Comparison of ENCODE assay signal across 12 mouse cellular contexts in the genomic region with DNA sequence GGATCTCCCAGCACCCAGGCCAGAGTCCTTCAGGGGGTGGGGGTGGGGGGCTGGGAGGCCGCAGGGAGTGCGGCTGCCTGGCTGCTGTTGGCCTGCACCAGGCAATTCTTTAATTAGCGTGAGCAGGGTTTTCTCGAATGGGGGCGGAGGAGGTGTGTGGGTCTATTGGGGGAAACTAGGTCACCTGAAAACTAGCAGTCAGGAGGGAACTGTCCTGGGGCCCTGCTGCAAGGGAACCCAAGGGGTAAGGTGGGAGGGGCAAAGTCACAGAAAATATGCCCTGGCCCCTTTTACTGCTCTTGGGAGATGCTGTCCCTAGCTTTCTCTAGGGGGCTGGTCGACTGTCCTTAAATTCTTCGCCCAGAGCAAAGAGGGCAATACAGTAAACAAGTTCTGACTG. TPM values are rescaled to one million over a fixed set of nuclear protein-coding genes. Genes with fewer than 3 reads are reported as not detected.
A peak's percentile ranks its signal among the peaks of the same experiment; 100 is the strongest.
DNase-seq lines count a peak whose midpoint lies in the region; ATAC-seq and TF ChIP-seq lines count a peak whose summit lies in the region.
"Had no signal": no experiment of that assay in that cellular context is flagged by ENCODE, and none has a peak within 500 bp of the region (broad histone marks: within the 10 kb centered on the region; RNA-seq: fewer than 3 reads in every experiment).

No protein-coding gene starts in this region.

- H3K4me2 ChIP-seq in hindbrain, embryonic 12.5 days (replicated peaks): no peak overlapping the region
- H3K4me2 ChIP-seq in hindbrain, embryonic 14.5 days (replicated peaks): no peak overlapping the region
- H3K4me2 ChIP-seq: midbrain, embryonic 12.5 days had no signal

- H3K36me3 ChIP-seq in hindbrain, embryonic 12.5 days: no peaks in the 10 kb centered on the region
- no peaks in the 10 kb centered on the region for H3K36me3 ChIP-seq in hindbrain, embryonic 14.5 days (replicated peaks; ENCODE audit: control insufficient read depth, insufficient read depth)
- no peaks in the 10 kb centered on the region; the same call in 1 of the 2 replicates for H3K36me3 ChIP-seq in spleen, adult 2 months (ENCODE audit: control insufficient read depth, insufficient read depth, low read length)
- H3K36me3 ChIP-seq: midbrain, embryonic 12.5 days had no signal

- H3K9ac ChIP-seq in hindbrain, embryonic 12.5 days: 0 out of 2 replicates have a peak overlapping the region, but pooled peaks have one; percentile 18
- no peak overlapping the region for H3K9ac ChIP-seq in hindbrain, embryonic 14.5 days
- H3K9ac ChIP-seq: midbrain, embryonic 12.5 days had no signal

- TF ChIP-seq CTCF in spleen, adult 2 months (IDR thresholded peaks at IDR 0.05; ENCODE audit: extremely low read depth, insufficient read depth, insufficient read length, insufficient replicate concordance): no peak
- no peak for TF ChIP-seq CTCF in olfactory bulb, adult 2 months (IDR thresholded peaks at IDR 0.05; ENCODE audit: insufficient read depth, low read depth, low read length)

- H3K27ac ChIP-seq in hindbrain, embryonic 12.5 days: no peak overlapping the region
- H3K27ac ChIP-seq in hindbrain, embryonic 14.5 days: no peak overlapping the region
- peak overlapping the region; percentile 26 for H3K27ac ChIP-seq in spleen, adult 2 months (ENCODE audit: insufficient read depth, low read length)
- H3K27ac ChIP-seq in olfactory bulb, adult 2 months (ENCODE audit: insufficient read depth, low read depth, low read length): peak overlapping the region; percentile 58; the same call in 1 of the 2 replicates
- H3K27ac ChIP-seq: midbrain, embryonic 12.5 days had no signal

- TF ChIP-seq POLR2A in spleen, adult 2 months (IDR thresholded peaks at IDR 0.05; ENCODE audit: low read depth, low read length): no peak
- no peak for TF ChIP-seq POLR2A in olfactory bulb, adult 2 months (IDR thresholded peaks at IDR 0.05; ENCODE audit: insufficient read depth, low read depth, low read length)

- no peaks in the 10 kb centered on the region for H3K9me3 ChIP-seq in hindbrain, embryonic 12.5 days (replicated peaks)
- H3K9me3 ChIP-seq in hindbrain, embryonic 14.5 days (ENCODE audit: control insufficient read depth, low read length): no peaks in the 10 kb centered on the region
- H3K9me3 ChIP-seq: midbrain, embryonic 12.5 days had no signal

- no peaks in the 10 kb centered on the region for H3K27me3 ChIP-seq in hindbrain, embryonic 12.5 days
- no peaks in the 10 kb centered on the region for H3K27me3 ChIP-seq in hindbrain, embryonic 14.5 days (ENCODE audit: control insufficient read depth, insufficient read depth, low read length)
- no peaks in the 10 kb centered on the region for H3K27me3 ChIP-seq in spleen, adult 2 months (ENCODE audit: control insufficient read depth, insufficient read depth, low read length)
- H3K27me3 ChIP-seq: midbrain, embryonic 12.5 days had no signal

- H3K4me3 ChIP-seq in hindbrain, embryonic 12.5 days: no peak overlapping the region
- H3K4me3 ChIP-seq in hindbrain, embryonic 14.5 days (replicated peaks; ENCODE audit: low read length): no peak overlapping the region
- no peak overlapping the region for H3K4me3 ChIP-seq in spleen, adult 2 months (ENCODE audit: extremely low read depth, insufficient read depth, insufficient read length)
- no peak overlapping the region for H3K4me3 ChIP-seq in olfactory bulb, adult 2 months (ENCODE audit: insufficient read depth, low read depth, low read length)
- H3K4me3 ChIP-seq: midbrain, embryonic 12.5 days had no signal

- H3K4me1 ChIP-seq in hindbrain, embryonic 12.5 days: peaks cover 14% of the 10 kb centered on the region
- H3K4me1 ChIP-seq in hindbrain, embryonic 14.5 days (replicated peaks; ENCODE audit: control insufficient read depth, insufficient read depth, low read length): no peaks in the 10 kb centered on the region
- H3K4me1 ChIP-seq in spleen, adult 2 months (ENCODE audit: control insufficient read depth, insufficient read depth, insufficient read length): peaks cover 33% of the 10 kb centered on the region
- peaks cover 55% of the 10 kb centered on the region for H3K4me1 ChIP-seq in olfactory bulb, adult 2 months (ENCODE audit: control insufficient read depth, insufficient read depth, low read length)

- 50% methylated on average over 7 of the region's 7 CpGs for WGBS in hindbrain, embryonic 12.5 days
- WGBS in hindbrain, embryonic 14.5 days: 59% methylated on average over 7 of the region's 7 CpGs
- WGBS in spleen, adult 2 months: 53% methylated on average over 7 of the region's 7 CpGs
- WGBS in olfactory bulb, adult 2 months: 39% methylated on average over 7 of the region's 7 CpGs

- DNase-seq in hindbrain, embryonic 14.5 days (ENCODE audit: low spot score): no peak
- DNase-seq in spleen, adult 2 months (ENCODE audit: low read depth in 1 of 2, low spot score in 2 of 2): no peak
- DNase-seq in spleen, postnatal 36 days (ENCODE audit: low spot score in 2 of 2): no peak
- DNase-seq: adrenal gland, postnatal 10 days; cerebellum, adult 11 months; kidney, postnatal 10 days; right cerebral cortex, postnatal 14 days had no signal

- no peak for ATAC-seq in hindbrain, embryonic 12.5 days (ENCODE audit: low FRiP score)
- ATAC-seq in hindbrain, embryonic 14.5 days (ENCODE audit: low FRiP score): no peak
- no peak for ATAC-seq in megakaryocyte progenitor cell, adult 5-6 weeks (replicated peaks; ENCODE audit: poor library complexity)
- no peak for ATAC-seq in megakaryocyte, adult 5-6 weeks (ENCODE audit: poor library complexity, severe bottlenecking)

RNA-seq across cellular contexts. Expression of gene Ppp1r16b, which starts 24.4 kb away (rescaled TPM):
- 3.7 and 3.8 TPM in 2 replicates for polyA plus RNA-seq in hindbrain, embryonic 12.5 days (2016; fragmentation: Nextera tagmentation; extraction: Ambion mirVana)
- polyA plus RNA-seq in hindbrain, embryonic 14.5 days (2014; fragmentation: Nextera tagmentation; extraction: Ambion mirVana): 20.0 and 20.8 TPM in 2 replicates
- polyA plus RNA-seq in spleen, adult 2 months (2012; rRNA removed): 17.6 and 18.6 TPM in 2 replicates
- polyA plus RNA-seq in olfactory bulb, adult 2 months (2012; ENCODE audit: insufficient read depth, insufficient read length, low replicate concordance, missing spikeins): 72.6 TPM in 1 of 2 replicates, not detected in the other
- total RNA-seq in megakaryocyte progenitor cell, adult 5-6 weeks (2015): 0.17 and 0.30 TPM in 2 replicates
- total RNA-seq in megakaryocyte progenitor cell, adult 5-6 weeks (2017): 0.07 and 0.08 TPM in 2 replicates
- total RNA-seq in megakaryocyte, adult 5-6 weeks (2015): 0.58 and 0.98 TPM in 2 replicates
- 0.70 and 1.3 TPM in 2 replicates for total RNA-seq in megakaryocyte, adult 5-6 weeks (2017)

Comparison
In these comparisons a context has a peak if more than half of its experiments do, and no peak if none do; other contexts are left out.
1. H3K27ac ChIP-seq: peak in spleen, adult 2 months (single experiment) and olfactory bulb, adult 2 months (single experiment); none in hindbrain, embryonic 12.5 days (single experiment) and hindbrain, embryonic 14.5 days (single experiment).